Mouse (Mus musculus): Measurements from ENCODE around the gene Arhgef1.
"Not testable (repeated sequence)": the region's sequence is repeated elsewhere in the genome, so short reads cannot be mapped to it uniquely, and the experiment has no call there.

Gene Arhgef1

DNA sequence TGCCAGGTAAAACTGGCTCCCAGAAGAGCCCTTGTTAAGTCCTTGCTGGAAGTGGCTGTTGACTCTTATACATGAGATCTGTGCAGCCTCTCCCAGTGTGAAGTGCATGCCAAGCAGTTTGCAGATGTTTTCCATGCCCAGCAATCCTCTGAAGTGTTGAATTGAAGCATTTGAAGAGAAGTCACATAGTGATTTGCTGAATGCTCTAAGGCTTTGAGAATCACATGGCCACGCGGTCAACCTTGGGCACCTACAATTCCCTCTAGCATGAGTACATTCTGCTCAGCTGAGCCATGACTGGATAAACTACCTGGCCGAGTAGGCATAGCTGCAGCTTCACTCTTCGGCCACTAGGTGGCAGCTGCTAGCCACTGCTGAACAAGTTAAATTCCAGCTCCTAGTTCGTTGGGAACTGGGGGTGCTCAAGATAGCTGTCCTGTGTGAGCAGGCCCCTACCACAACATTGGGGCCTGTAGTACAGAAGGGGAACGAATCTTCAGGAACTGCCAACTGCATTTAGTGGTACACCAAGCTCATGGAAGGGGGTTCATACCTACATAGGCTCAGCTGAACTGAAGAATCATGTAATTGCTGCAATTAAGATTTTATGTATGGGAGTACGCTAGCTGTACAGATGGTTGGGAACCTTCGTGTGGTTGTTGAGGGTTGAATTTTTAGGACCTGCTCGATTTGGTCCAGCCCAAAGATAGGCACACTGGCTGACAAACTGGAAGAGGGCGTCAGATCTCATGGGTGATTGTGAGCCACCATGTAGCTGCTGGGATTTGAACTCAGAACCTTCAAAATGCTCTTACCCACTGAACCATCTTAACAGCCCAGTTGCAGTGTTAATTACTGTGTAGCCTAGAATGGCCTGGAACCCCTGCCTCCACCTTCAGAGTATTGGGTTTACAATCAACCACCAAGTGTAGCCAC, 12.2 kb upstream of the Arhgef1 start:
- peak; percentile 94 for DNase-seq

DNA sequence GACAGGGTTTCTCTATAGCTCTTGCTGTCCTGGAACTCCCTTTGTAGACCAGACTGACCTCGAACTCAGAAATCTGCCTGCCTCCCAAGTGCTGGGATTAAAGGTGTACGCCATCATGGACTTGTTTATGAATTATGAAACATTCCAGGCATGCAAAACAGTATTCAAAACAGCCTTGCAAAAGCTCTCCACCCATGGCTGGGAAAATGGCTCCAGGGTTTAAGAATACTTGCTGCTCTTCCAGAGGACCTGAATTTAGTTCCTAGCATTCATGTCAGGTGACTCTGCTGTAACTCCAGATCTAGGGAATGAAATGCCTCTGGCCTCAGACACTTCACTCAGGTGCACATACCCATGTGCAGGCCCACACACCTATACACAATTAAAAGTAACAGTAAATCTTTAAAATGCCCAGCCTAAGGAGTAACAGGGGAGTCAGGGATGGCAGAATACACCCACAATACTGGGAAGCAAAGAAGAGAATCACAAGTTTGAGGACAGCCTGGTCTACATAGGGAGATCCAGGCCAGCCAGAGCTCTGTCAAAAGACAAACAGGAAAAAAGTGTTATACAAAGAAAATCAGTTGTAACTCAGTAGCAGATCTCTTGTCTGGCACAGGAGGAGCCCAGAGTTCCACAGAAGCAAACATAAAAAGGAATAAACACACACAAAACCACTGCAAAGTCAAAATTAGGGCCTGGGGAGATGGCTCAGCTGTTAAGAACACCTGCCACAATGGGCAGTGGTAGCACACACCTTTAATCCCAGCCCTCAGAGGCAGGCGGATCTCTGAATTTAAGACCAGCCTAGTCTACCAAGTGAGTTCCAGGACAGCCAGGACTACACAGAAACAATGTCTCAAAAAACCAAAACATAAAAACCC, 11.2 kb upstream of the Arhgef1 start:
- DNase-seq: peak; percentile 75

DNA sequence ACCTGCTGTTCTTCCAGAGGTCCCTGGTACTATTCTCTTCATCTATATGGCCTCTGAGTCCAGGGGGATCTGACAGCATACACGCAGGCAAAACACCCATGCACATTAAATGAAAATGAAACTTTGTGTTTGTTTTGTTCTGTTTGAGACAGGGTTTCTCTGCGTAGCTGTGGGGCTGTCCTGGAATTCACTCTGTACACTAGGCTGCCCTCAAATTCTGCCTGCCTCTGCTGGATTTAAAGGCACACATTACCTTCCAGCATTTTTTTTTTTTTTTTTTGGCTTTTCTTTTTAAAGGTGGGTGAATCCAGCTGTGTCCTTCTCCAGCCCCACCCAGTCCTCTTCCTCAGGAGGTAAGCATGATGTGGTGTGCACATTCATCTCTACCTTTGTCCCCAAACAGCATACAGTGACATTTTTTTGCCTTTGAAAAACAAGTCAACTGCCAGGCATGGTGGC, 10.6 kb upstream of the Arhgef1 start:
- DNase-seq: peak; percentile 82

DNA sequence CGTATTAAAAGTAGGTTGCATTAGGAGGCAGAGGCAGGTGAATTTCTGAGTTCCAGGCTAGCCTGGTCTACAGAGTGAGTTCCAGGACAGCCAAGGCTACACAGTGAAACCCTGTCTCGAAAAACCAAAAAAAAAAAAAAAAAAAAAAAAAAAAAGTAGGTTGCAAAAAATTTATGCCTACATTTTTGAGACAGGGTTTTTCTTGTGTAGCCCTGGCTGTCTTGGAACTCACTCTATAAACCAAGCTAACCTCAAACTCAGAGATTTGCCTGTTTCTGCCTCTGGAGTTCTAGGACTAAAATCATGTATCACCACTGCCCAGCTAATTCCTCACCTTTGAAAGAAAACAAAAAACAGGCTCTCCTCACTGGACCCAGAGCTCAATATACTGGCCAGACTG, 7.0 kb upstream of the Arhgef1 start:
- DNase-seq: not testable (repeated sequence)

- DNase-seq: peak; percentile 63
Observed at GRCm38 (mm10) chr7:24896269-24896668, 6.4 kb upstream of the Arhgef1 start.

GRCm38 (mm10) chr7:24897224-24897623, 5.5 kb upstream of the Arhgef1 start, which contains the start of gene Cd79a:
TSS of gene Cd79a (plus strand) at chr7:24897381.
- peak; percentile 92 for DNase-seq

- DNase-seq: no peak
Observed at GRCm38 (mm10) chr7:24897959-24898358, 4.8 kb upstream of the Arhgef1 start.

- no peak for DNase-seq
Observed at GRCm38 (mm10) chr7:24901114-24901513, 1.6 kb upstream of the Arhgef1 start.

GRCm38 (mm10) chr7:24901842-24902241, 870 bp upstream of the Arhgef1 start:
- peak; percentile 95 for DNase-seq

DNA sequence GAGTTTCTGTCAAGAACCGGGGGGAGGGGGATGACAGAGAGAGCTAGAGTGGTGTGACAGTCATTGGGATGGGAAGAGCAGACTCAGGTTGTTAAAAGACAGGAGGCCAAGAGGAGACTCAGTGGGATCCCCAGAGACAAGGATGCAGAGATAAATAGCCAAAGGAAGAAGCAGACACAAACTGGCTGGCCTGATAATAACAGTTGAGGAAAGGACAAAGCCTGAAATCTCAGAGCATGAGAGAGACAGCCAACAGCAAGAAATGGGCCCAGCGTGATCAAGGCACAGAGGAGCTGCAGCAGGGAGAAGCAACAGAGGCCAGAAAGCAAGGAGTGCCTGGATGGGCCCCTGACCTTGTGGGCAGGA, 465 bp upstream of the Arhgef1 start:
- no peak for DNase-seq

- DNase-seq: no peak
Observed at GRCm38 (mm10) chr7:24903444-24903825, 723 bp downstream of the Arhgef1 start.

GRCm38 (mm10) chr7:24904070-24904483, 1.4 kb downstream of the Arhgef1 start:
- DNase-seq: peak; percentile 100

DNA sequence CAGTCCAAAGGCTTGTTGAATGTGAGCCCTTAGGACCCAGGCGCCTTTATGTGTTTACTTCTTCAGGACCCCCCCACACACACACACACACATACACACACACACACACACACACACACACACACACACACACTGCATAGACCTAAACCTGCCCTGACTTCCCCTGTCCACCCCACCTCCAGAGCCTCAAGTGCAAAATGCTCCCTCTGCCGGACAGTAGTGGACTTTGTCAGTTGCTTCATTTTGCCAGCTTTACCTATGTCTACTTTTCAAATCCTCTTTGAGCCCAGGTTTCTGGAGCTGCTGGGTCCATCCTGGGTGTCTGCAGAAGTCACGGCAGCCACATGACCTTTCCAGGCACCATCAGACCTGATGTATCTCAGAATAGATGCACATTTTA, 2.2 kb downstream of the Arhgef1 start:
- DNase-seq: peak; percentile 94

- DNase-seq: no peak
Observed at GRCm38 (mm10) chr7:24906551-24906950, 3.8 kb downstream of the Arhgef1 start.

DNA sequence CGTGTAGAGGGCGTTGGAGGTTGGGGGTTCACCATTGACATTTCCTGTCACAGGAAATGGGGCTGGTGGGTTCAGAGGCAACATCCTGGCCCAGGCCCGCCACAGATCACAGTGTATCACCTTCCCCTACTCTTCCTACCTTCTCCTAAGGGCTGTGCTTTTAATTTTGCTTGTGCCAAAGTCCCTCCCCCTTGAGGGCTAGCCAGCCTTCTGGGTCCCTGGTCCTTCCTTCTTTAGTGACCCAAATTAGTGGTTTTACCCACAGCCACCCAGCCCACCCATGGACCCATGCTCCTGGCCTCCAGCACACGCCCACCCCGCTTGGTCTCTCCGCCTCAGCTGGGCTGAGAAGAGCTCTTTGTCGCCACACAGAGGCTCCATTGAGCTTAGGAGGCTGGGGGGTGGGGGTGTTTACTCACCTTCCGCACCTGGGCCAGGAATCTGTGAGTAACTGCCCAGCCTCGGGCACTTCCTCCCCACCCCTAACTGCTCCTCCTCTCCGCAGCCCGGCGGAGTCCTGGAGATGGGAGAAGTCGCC, 4.6 kb downstream of the Arhgef1 start:
- DNase-seq: peak; percentile 93

DNA sequence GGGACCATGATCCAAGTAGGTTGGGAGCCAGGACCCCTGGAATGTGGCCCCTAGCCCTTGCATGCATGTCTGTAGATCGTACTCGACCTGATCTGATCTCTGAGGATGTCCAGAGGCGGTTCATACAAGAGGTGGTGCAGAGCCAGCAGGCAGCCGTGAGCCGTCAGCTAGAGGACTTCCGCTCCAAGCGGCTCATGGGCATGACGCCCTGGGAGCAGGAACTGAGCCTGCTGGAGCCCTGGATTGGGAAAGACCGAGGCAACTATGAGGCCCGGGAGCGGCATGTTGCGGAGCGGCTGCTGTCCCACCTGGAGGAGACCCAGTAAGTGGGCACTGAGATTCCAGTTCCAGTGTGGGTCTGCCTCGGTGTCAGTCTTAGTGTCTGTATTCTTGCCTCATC, 9.8 kb downstream of the Arhgef1 start:
- DNase-seq: no peak

- no peak for DNase-seq
Observed at GRCm38 (mm10) chr7:24918763-24919323, 16.1 kb downstream of the Arhgef1 start.

DNA sequence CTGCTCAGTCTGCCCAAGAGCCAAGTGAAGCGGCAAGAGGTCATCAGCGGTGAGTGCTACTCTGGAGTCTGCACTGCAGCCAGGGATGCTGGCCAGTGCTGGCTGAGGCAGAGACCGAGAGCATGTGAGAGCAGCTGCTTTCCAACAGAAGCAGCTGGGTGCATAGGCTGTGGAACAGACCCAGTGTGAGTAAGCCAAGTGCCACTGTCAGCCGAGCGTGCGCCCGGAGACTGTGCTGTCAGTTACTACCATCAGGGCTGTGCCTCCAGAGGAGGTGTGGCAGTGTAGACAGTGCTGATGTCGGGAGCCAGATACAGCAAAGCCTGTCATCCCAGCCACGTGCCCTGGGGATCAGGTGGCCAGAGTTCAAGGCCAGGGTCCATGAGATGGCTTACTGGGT, 17.0 kb downstream of the Arhgef1 start:
- peak; percentile 98 for DNase-seq

DNA sequence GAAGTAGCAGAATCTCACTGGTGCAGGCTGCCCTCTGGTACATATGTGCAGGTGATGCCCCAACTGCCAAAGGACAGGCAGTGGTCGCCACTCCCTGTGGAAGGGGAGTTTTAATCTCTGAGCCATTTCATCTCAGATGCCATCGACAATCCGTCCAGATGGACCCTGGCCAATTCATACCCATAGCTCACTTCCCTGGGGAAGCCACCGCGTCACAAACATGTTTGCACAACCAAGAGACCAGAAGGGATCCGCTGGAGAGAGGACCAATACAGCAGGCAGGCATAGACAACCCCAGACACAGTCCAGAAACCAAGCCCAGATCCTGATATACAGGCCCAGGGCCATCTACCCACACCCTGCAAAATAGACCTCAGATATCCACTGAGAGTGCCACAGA, 27.8 kb downstream of the Arhgef1 start:
- no peak for DNase-seq

DNA sequence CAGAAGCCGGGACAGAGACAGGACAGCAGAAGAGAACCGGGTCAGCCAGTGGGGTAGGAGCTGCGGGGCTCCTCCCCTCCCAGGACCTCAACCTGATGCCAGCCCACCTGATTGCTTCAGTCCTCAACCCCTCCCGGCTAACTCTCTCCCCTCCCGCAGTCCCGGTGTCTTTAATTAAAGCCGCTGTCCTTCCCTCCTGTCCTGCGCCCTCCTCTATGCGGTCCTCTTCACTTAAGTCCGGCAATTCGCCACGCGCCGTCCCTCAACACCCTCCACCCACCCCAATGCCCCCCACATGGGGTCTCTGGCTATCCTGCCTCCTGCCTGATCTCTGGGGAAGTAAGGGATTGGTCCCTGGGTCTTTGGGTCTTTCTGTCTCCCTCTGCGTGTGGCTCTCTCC, 28.9 kb downstream of the Arhgef1 start:
- no peak for DNase-seq

DNA sequence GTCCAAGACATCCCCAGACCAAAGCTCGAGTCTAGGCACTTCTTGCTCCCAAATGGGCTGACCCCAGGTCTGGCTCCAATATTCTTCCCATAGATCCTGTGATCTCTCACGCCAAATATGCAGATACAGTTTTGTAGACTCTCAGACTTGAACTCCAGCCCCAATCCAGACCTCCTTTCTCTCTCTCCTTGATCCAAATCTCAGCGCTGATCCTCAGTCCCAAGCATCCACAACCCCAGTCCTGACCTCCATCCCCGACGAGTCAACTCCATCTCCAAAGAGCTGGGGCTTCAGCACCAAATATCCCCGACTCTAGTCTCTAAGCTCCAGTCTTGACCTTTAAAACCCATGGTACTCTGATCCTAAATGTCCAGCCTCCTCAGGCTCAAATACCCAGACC, 40.9 kb downstream of the Arhgef1 start:
- no peak for DNase-seq

DNA sequence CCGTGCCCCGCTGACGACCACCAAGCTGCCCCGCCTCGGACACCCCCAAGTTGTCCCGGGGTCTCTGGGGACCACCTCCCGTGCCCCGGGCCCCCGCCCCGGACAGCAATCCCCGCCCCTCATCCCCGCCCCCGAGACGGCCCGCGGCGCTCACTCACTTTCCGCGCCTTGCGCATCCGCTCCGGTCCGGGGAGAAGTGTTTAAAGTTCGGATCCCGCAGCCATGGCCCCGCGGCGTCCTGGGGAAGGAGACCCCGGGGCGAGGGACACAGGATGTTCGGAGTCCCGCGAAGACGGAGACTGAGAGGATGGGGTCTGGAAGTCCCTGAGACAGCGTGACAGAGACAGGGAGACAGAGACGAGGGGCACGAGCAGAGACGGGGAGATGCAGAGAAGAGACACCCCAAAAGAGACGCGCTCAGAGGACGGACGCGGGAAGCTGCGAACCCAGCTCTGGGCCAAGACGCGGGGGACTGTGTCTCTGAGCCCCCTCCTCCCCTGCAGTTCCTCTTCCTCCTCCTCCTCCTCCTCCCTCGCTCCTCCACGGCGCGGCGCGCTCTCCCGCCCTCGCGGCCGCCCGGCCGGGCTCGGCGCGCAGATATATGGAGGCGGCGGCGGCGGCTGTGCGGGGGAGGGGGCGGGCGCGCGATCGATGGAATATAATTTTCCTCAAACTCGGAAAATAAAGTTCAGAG, 41.7 kb downstream of the Arhgef1 start, which contains the start of gene Gm4881:
Gene Gm4881 (minus strand): TSS at position 238 of the 694 bp plus-strand sequence.
- DNase-seq: no peak

All from heart, adult 11 months (tissue).